Mouse (Mus musculus): ENCODE measurements around the gene Hist1h3e.

Hist1h3e gene

DNA sequence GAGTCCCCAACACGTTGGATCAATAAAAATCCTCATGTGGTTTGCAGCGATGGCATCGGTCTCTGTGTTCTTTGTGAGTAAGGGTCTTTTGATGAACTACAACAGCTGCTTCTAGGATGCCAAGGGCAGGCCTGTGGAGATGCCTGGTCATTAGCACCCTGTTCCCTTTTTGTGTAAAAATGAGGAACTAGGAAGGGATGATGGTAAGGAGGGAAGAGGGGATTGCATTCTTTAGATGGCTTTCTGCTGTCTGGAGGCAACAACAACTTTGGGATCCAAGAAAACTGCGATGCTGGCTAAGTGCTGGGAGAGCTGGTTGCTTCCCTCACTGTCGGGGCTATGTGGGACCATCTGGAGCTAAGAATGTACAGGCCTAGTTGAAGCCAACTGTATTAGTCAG, 23.9 kb downstream of the Hist1h3e start:
- DNase-seq (ENCODE audit: low spot score in 2 of 2) = no peak

DNA sequence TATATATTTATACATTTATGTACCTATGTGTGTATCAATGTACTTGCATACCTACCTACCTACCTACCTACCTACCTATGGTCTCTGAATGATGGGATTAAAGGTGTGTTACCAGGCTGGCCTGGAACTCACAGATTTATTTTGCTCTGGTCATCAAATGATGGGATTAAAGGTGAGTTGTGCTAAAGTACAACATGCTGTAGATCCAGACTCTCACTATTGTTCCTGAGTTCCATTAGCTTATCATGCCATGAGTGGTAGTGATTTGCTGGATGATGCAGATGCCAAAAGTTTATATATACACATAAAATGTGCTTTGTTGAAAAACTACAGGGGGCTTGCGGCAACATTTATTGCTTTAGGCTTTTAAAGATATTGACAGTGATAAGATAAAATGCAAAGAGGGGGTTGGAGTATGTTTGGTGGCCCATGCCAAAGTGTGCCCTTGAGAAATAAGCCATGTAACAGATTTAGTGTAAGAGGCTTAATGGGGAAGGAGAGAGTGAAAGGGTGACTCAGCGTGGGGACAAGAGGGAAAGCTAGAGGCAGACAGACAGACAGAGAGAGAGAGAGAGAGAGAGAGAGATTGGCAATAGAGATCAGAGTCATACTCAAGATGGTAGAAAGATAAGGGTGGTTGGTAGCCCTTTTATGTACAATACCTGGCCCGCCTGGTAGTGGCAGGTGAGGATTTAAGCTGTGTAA, 25.0 kb downstream of the Hist1h3e start:
- DNase-seq (ENCODE audit: low spot score in 2 of 2) = no peak

DNA sequence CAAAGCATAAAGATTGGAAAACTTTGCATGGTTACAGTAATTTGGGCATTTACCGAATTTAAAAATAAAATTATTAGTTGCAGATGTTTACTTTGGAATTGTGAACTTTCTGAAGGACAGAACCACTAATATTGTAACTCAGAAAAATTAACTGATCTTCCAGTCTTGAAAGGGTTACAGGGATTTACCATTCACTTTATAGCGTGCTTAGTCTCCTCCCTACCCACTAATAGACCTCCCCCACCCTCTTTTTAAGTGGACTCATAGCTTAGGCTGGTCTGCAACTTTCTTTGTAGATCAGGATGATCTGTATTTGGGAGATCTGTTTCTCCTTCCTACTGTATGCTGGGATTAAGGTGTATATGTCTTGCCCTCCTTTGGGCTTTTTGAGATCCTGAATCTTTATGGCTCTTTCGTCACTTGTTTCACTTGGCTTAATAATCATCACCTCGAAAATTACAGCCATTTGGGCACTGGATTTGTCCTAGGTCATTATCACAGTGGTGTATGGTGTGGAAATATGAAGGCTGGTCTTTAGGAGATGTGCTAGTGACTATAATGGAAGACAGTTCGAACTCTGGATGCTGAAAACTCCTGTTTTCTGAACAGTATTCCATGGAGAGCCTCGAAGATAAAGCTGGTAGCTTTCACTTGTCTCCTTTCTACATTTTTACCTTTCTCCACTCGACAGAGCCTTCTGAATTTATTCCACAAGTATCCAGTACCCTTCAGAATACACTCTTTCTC, 25.9 kb downstream of the Hist1h3e start:
- DNase-seq (ENCODE audit: low spot score in 2 of 2) = no peak

DNA sequence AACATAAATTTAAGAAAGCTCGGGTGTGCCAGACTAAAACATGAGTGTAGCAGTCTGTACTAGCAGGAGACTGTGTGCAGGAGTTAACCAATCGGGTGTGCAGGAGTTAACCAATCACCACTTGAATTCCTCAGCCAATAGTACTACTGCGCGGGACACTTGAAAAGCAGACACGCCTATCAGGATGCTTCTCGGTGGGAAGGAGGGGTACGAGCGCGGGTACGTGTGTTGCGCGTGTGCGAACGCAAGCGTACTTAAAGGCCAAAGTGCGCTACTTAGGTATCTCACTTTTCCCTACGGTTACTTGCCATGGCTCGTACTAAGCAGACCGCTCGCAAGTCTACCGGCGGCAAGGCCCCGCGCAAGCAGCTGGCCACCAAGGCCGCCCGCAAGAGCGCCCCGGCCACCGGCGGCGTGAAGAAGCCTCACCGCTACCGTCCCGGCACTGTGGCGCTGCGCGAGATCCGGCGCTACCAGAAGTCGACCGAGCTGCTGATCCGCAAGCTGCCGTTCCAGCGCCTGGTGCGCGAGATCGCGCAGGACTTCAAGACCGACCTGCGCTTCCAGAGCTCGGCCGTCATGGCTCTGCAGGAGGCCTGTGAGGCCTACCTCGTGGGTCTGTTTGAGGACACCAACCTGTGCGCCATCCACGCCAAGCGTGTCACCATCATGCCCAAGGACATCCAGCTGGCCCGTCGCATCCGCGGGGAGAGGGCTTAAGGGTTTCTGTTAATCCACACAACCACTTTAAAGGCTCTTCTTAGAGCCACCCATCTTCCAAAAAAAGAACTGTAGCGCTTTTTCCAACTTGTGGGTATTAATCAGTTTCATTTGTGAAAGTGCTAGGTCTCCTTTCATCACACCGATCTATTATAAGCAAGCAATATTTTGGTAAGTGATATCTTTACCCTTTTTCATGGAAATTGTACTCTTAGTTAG, 26.8 kb downstream of the Hist1h3e start, which contains the start of gene Hist1h3g:
Gene Hist1h3g (plus strand): TSS at position 286 of the 939 bp plus-strand sequence.
- DNase-seq (ENCODE audit: low spot score in 2 of 2) = peak; percentile 87 to 95

DNA sequence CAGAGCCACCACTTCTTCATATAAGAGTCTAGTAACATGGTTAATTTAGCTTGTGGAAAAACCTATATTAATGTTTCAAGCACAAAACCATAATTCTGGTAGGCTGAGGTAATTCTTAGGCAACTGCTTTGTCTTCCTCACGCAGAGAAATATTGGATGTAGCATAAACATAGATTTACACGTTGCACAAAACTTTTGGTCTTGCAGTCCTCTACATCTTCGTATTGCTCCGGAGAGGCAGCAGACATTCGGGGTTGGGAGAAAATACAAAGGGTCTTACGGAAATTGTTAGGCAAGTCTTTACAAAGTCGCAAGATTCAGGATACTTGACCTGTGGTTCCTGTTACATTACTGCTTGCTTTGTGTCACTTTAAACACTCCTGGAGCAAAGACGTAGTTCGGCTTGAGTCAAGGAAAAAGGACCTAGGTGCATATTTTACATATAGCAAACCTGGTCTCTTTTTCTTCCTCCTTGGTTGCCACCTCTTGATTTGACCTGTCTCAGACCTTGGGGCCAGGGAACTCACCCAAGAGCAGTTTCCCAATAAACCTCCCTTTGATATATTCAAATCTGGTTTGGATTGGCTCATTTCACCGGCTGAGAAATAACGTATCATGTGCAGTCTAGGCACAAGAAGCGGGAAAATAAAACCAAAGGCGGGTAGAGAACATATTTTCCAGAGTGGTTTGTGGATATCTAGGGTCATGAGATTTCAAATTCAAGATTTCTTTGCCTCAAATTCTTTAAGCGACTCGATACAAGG, 27.6 kb downstream of the Hist1h3e start:
- no peak for DNase-seq (ENCODE audit: low spot score in 2 of 2)

DNA sequence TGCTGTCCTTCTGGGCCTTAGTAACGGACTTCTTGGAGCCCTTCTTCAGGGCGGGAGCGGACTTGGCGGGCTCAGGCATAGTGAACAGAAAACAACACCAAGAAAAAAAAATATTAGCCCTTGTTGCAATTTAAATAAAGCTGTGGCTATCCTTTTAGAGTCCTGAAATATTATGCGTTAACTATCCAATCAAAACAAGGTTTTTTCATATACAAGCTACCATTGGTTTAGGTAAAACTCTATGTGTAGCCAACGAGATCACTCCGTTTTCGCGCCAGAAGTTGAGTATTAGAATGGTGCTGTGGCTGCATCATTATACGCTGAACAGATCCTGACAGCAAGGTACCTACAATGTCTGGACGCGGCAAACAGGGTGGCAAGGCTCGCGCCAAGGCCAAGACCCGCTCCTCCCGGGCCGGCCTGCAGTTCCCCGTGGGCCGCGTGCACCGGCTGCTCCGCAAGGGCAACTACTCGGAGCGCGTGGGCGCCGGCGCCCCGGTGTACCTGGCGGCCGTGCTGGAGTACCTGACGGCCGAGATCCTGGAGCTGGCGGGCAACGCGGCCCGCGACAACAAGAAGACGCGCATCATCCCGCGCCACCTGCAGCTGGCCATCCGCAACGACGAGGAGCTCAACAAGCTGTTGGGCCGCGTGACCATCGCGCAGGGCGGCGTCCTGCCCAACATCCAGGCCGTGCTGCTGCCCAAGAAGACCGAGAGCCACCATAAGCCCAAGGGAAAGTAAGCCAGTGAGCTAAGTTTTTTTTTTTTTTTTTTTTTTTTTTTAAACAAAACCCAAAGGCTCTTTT, 28.4 kb downstream of the Hist1h3e start, which contains the start of gene Hist1h2af:
Gene Hist1h2af (plus strand): TSS at position 347 of the 808 bp plus-strand sequence.
- DNase-seq (ENCODE audit: low spot score in 2 of 2) = peak; percentile 64 to 87

DNA sequence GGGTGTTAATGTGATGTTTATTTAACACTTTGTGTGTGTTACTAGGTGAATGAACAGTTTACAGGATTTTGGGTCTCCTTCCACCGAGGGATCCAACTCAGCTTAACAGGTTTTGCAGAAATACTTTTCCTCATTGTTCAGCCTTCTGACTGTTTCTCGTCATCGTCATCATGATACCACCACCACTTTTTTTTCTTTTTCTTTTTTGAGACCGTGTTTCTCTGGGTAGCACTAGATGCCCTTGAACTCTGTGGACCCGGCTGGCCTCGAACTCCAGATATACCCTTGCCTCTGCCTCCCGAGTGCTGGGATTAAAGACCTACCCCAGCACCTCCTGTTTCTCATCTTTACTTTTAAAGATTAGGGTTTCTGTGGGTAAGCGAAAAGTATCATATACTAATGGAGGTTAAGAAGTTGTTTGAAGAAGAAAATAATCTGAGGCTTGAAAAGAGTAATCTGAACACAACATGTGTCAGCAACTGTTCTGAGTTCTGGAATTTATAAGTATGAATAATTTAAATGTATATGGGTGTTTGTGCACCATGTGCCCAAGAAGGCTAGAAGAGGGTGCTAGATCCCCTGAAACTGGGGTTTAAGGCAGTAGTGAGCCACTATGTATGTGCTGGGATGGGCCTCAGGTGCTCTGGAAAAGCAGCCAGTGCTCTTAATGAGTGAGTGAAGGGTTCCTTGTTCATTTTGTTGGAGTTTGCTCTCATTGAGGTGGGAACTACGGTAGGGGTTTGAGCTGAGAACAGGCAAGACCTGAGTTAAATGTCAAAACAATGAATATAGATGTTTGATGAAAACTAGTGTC, 29.7 kb downstream of the Hist1h3e start:
- DNase-seq (ENCODE audit: low spot score in 2 of 2) = no peak

DNA sequence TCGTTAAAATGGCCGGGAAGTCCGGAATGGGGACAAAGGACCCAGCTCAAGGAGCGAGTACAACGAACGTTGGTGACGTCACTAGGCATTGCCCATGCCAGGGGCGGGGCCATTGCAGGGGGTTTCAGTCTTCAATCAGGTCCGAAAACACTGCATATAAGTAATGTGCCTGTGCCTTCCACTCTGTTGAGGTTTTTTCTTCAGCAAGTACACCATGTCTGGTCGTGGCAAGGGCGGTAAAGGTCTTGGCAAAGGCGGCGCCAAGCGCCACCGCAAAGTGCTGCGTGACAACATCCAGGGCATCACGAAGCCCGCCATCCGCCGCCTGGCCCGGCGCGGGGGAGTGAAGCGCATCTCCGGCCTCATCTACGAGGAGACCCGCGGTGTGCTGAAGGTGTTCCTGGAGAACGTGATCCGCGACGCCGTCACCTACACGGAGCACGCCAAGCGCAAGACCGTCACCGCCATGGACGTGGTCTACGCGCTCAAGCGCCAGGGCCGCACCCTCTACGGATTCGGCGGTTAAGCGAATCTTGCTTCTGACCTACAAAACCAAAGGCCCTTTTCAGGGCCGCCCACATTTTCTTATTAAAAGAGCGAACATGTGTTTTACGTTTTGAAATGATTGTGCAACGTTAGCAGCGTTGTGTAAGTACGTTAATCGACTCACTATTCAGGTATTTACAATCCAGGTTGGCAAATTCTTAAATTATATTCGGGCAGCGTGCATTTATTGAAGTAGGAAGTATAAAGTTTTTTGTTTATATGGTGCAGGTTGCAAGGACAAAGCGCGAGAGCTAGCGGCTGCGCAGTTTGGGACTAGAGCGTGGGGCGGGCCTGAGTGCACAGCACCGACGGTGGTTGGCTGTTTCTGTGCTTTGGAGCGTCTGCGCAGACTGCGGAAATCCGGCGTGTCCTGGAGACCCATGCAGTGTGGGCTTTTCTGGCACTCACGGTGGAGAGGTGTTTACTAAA, 31.0 kb downstream of the Hist1h3e start, which contains the start of gene Hist1h4h:
Gene Hist1h4h (plus strand): TSS at position 150 of the 975 bp plus-strand sequence.
- DNase-seq (ENCODE audit: low spot score in 2 of 2) = peak; percentile 97 to 99

DNA sequence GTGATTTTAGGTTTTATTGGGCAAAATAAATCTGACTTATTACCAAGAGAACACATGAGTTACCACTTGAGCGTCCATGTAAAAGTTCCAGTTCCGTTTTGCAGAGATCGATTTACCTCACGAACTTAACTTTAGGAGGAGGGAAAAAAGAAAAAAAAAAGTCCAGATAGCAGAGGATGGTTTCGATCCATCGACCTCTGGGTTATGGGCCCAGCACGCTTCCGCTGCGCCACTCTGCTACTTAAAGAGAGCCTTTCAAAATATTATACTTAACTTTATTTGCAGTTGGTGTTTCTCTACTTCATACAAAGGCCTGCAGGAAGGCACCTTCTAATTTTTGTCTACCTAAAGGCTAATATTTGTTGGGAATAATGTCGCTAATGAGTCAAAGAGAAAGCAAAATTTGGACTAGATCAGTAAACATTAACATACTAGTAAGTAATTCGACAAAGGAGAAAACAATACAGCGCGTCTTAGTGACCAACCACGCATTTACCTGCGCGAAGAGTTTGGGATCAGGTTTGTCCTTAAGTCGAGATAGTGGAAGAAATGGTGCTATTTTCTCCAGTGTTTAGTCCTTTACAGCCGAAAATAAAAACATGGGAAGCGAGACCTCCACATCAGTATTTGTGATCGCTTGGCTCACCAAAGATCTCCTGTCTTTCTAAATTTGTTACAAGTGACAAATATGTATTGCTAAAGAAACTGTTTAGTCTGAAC, 31.8 kb downstream of the Hist1h3e start:
- DNase-seq (ENCODE audit: low spot score in 2 of 2) = peak; percentile 74 to 86

DNA sequence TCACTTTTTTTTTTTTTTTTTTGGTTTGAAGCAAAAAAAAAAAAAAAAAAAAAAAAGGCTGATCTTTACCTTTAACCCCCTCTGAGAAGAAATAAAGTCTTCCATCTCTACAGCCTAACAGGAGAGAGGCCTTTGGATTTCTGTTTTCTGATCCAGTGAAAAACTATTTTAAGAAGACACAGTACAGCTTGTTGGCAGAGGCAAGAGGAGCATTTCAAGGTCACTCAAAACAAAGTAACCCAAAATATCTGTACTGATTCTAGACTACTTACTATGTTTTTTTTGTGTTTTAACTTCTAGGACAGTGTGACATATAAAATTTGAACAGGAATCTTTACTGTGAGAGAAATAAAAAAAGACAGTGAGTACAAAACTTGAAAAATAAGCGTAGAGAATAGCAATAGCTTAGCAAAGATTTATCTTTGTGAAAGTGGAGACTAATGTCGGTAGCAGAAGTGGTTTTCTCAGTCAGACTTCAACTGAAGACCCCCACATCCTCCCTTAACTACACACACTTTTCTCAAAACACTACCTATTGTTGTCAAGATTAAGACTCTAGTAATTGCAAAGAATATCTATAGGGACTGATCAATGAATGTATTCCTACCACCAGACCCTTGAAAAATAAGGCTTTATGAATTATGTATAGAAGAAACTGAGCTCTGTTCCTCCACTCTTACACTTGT, 32.5 kb downstream of the Hist1h3e start:
- DNase-seq (ENCODE audit: low spot score in 2 of 2) = no peak

DNA sequence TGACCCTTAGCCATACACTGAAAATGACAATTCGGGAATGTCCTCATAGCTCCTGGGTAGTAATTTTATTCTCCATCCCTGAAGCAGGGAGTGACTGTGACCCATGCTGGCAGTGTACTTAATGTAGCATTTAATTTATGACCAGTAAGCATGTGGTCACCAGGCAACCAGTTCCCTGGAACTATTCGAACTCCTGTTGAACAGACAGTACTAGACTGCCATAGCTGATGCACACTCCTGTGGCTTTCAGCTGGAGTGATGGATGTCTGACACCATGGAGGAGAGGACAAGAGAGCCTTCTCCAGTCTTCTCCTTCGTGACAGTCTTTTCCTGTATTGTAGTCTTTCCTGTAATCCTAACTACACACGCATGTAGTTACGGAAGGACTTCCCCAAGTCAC, 33.2 kb downstream of the Hist1h3e start:
- no peak for DNase-seq (ENCODE audit: low spot score in 2 of 2)

DNA sequence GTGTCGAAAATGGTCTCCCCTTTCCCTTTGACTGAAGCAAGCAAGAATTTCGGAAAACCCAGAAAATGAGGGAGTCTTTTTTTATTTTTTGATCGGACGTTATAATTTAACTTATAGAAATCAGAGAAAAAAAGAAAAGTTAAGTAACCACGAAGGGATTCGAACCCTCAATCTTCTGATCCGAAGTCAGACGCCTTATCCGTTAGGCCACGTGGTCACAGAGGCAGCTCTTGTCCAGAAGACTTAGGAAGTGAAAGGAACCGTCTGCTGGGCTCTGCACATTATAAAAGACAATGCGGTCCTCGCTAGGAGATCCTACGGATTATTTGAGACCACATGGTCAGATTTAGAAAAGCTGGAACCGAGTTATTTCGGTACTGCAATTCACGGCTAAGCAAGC, 35.9 kb downstream of the Hist1h3e start:
- peak; percentile 96 to 97 for DNase-seq (ENCODE audit: low spot score in 2 of 2)

DNA sequence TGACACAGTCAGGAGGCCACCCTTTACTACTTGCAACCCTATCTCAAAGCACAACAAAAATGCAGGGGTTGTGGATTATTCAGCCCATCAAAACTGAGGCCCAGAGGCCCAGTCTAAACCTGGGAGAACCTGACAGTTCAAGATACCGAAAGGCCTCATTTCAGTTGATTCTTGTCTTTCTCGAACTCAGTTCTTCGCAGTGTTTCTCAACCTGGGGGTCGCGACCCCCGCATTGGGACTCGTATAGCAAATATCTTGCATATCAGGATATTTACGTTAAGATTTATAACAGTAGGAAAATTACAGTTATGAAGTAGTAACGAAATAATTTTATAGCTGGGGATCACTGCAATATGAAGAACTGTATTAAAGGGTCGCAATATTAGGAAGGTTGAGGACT, 36.3 kb downstream of the Hist1h3e start:
- no peak for DNase-seq (ENCODE audit: low spot score in 2 of 2)

DNA sequence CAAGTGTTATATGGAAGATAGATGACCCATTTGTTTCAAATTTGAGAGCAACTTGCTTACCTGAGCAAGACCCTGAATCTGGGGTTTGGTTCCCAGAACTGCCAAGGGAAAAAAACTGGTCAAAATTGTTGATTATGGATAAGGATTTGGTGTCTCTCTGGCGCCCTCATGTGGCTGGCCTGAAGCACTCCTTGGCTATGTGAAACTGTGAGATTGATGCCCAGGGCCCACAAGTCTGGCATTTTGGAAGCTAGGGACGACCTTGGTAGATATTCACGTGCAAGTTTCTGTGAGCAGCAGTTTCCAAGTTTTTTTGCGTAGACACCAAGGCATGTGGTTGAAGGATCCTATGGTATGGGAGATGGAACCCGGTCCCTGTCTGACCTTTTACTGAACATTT, 37.5 kb downstream of the Hist1h3e start:
- peak; percentile 68 to 79 for DNase-seq (ENCODE audit: low spot score in 2 of 2)

DNA sequence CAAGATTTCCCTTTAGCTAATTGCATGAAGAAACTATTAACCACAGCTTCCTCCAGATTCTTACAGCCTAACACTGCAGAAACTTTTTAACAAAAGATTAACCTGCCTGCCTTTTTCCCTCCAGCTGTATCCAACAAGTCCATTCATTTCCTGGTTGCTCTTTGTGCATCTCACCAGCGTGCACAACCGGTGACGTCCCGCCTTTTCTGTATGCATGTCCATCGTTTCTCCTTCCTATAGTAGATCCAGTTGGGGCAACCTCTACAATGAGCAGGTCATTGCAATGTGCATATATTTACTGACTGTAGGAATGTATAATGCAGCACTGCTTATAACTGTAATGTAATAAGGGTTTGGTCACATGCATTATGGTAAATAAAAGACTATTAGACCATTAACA, 38.2 kb downstream of the Hist1h3e start:
- no peak for DNase-seq (ENCODE audit: low spot score in 2 of 2)

DNA sequence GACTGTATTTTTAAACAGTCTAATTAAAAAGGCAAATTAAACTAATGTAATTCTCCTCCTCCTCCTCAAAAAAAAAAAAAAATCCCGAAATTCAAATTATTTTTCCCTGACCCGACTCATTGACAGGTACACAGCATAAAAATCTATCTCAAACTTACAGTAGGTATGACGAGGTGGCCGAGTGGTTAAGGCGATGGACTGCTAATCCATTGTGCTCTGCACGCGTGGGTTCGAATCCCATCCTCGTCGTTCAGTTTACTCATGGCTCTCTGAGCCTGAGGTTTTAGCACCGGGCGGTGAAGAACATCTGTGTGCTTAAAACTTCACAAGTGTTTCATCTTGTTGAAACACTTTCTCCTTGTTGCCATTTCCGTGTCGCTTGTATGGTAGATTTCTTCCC, 40.5 kb downstream of the Hist1h3e start:
- DNase-seq (ENCODE audit: low spot score in 2 of 2) = peak; percentile 85 to 87

DNA sequence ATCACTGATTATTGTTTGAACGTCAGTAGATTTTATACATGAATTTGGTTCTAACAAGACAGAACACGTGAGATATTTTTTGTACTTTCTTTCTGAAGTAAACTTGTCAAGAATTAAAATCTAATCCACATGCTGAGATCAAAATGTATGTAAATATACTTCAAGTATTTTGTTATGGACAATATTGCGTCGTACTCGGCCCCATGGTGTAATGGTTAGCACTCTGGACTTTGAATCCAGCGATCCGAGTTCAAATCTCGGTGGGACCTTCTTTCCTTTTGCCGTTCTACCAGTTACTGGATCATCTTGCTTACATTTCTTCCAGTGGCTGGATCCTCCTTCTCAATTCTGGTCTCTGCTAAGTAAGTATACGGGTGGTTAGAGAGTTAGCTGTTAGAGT, 42.8 kb downstream of the Hist1h3e start:
- peak; percentile 86 to 91 for DNase-seq (ENCODE audit: low spot score in 2 of 2)
